ENCODE assay signal across 8 mouse cellular contexts in the genomic region with DNA sequence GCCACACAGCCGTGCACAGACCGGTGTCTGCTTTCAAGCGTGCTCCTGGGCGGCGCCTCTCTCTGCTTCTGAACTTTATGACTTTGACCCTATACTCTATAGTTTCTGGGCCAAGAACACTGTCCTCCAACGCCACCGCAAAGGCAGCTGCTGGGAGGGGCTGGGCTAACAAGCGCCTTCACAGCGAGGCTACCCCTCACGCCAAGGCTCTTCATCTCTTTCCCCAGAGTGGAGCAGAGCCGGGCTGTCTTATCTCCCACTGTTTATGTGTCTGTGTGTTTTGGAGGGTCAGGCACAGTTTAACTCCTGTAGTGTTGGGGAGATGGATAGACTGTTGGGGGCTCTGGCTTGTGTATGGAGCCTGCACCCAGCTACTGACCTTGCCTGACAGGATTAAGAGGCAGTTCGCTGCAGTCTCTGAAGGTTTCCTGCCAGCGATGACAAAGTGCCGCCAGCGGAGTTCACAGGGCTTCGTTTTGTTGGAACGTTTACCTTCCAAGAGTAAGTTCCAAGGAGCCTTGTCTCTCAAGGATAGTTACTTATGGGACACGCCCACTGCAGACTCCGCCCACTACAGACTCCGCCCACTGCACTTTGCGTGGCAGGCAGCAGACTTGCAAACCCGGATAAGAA. TPM values are rescaled to one million over a fixed set of nuclear protein-coding genes. Genes with fewer than 3 reads are reported as not detected.
DNase-seq lines count a peak whose midpoint lies in the region; ATAC-seq lines count a peak whose summit lies in the region.

No protein-coding gene starts in this region.

- no peaks in the 10 kb centered on the region for H3K9me3 ChIP-seq in liver, embryonic 12.5 days (replicated peaks)

- peaks cover 5% of the 10 kb centered on the region; the same call in 1 of the 2 replicates for H3K27me3 ChIP-seq in liver, embryonic 12.5 days (replicated peaks)

- 37% methylated on average over 22 of the region's 22 CpGs for WGBS in liver, embryonic 12.5 days (ENCODE audit: insufficient replicate concordance)

- peaks cover 24% of the 10 kb centered on the region for H3K4me1 ChIP-seq in liver, embryonic 12.5 days

- H3K4me3 ChIP-seq in liver, embryonic 12.5 days, result no peak overlapping the region

- H3K36me3 ChIP-seq in liver, embryonic 12.5 days, result no peaks in the 10 kb centered on the region

- no peak overlapping the region for H3K4me2 ChIP-seq in liver, embryonic 12.5 days

- DNase-seq in liver, result peak; percentile 80
- DNase-seq in c-Kit-positive CD71-positive TER-119-negative erythroid progenitor cells, embryonic 14.5 days (ENCODE audit: low read depth), result peak; percentile 54
- peak; percentile 82 for DNase-seq in kidney, postnatal 10 days
- no peak for DNase-seq in left cerebral cortex, adult 8-10 months (ENCODE audit: low spot score in 2 of 2)
- DNase-seq in spleen, postnatal 36 days (ENCODE audit: low spot score in 2 of 2), result no peak

- no peak overlapping the region for H3K9ac ChIP-seq in liver, embryonic 12.5 days

- H3K27ac ChIP-seq in liver, embryonic 12.5 days, result no peak overlapping the region

- ATAC-seq in liver, embryonic 12.5 days, result no peak
- ATAC-seq in megakaryocyte progenitor cell, adult 5-6 weeks (replicated peaks; ENCODE audit: poor library complexity), result peak; percentile 65
- no peak for ATAC-seq in cerebellum, adult (ENCODE audit: insufficient number of reproducible peaks, low FRiP score, low TSS enrichment)

RNA-seq across cellular contexts. Expression of a gene that starts 25.6 kb away (rescaled TPM):
- polyA plus RNA-seq in liver, embryonic 12.5 days (2016; fragmentation: Nextera tagmentation; extraction: Ambion mirVana), result 171 and 180 TPM in 2 replicates
- 63.9 and 66.1 TPM in 2 replicates for total RNA-seq in megakaryocyte progenitor cell, adult 5-6 weeks (2015)
- total RNA-seq in megakaryocyte progenitor cell, adult 5-6 weeks (2017), result 56.3 and 61.1 TPM in 2 replicates
- total RNA-seq in left cerebral cortex, adult 8-10 months (2022), result 10 to 100 TPM; 60.5 to 72.0 (median 69.4) TPM

RNA-seq across cellular contexts. Expression of a gene that starts 26.0 kb away (rescaled TPM):
- polyA plus RNA-seq in liver, embryonic 12.5 days (2016; fragmentation: Nextera tagmentation; extraction: Ambion mirVana), result 769 and 831 TPM in 2 replicates
- total RNA-seq in megakaryocyte progenitor cell, adult 5-6 weeks (2015), result 731 and 787 TPM in 2 replicates
- total RNA-seq in megakaryocyte progenitor cell, adult 5-6 weeks (2017), result 392 and 475 TPM in 2 replicates
- total RNA-seq in left cerebral cortex, adult 8-10 months (2022), result 1,000 to 10,000 TPM; 1,070 to 1,158 (median 1,126) TPM

RNA-seq across cellular contexts. Expression of a gene that starts 26.1 kb away (rescaled TPM):
- polyA plus RNA-seq in liver, embryonic 12.5 days (2016; fragmentation: Nextera tagmentation; extraction: Ambion mirVana), result 0.69 and 0.79 TPM in 2 replicates
- not detected in 2 replicates for total RNA-seq in megakaryocyte progenitor cell, adult 5-6 weeks (2015)
- total RNA-seq in megakaryocyte progenitor cell, adult 5-6 weeks (2017), result not detected in 2 replicates
- 1 to 10 TPM in 1 of 4 experiments, under 1 TPM in 1, not detected in 2; 0.62 to 1.2 TPM for total RNA-seq in left cerebral cortex, adult 8-10 months (2022)

RNA-seq across cellular contexts. Expression of a gene that starts 42.2 kb away (rescaled TPM):
- polyA plus RNA-seq in liver, embryonic 12.5 days (2016; fragmentation: Nextera tagmentation; extraction: Ambion mirVana), result 10.6 TPM in 2 replicates
- total RNA-seq in megakaryocyte progenitor cell, adult 5-6 weeks (2015), result 80.9 and 119 TPM in 2 replicates
- total RNA-seq in megakaryocyte progenitor cell, adult 5-6 weeks (2017), result 154 and 205 TPM in 2 replicates
- total RNA-seq in left cerebral cortex, adult 8-10 months (2022), result 10 to 100 TPM in 2 of 4 experiments, 1 to 10 TPM in 2; 5.1 to 22.2 (median 11.7) TPM

RNA-seq across cellular contexts. Expression of a gene that starts 46.5 kb away (rescaled TPM):
- 0.83 and 1.3 TPM in 2 replicates for polyA plus RNA-seq in liver, embryonic 12.5 days (2016; fragmentation: Nextera tagmentation; extraction: Ambion mirVana)
- total RNA-seq in megakaryocyte progenitor cell, adult 5-6 weeks (2015), result 0.78 and 1.1 TPM in 2 replicates
- not detected in 2 replicates for total RNA-seq in megakaryocyte progenitor cell, adult 5-6 weeks (2017)
- total RNA-seq in left cerebral cortex, adult 8-10 months (2022), result 10 to 100 TPM; 11.8 to 16.6 (median 14.4) TPM

Comparison
In these comparisons a context has a peak if more than half of its experiments do, and no peak if none do; other contexts are left out.
1. DNase-seq: peak in liver (single experiment), c-Kit-positive CD71-positive TER-119-negative erythroid progenitor cells, embryonic 14.5 days (single experiment) and kidney, postnatal 10 days (single experiment); none in left cerebral cortex, adult 8-10 months (0 of 2) and spleen, postnatal 36 days (0 of 2).